Mouse (Mus musculus): Measurements from ENCODE around the gene Gm3285.

The Gm3285 gene

DNA sequence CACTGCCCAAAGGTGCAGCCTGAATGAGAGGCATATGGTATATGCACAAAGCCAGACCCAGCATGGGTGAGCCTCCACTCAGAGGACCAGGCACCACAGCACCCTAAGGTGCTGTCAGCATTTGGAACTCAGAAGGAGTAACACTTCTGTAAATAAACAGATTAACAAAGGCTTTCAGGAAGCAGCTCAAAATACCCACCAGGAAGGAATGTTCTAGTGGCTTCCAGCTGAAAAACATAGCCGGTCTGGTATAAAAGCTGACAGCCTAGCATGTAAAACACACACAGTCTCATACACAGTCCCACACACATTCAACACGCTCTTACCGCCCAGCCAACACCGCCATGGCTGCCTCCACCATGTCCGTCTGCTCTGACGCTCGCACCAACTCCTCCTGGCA lies at the start of gene Gm3285:
Gm3285 (plus strand) TSS at position 301 of the 400 bp plus-strand sequence.
- DNase-seq (ENCODE audit: low spot score), result no peak

- no peak for DNase-seq (ENCODE audit: low spot score)
Measured at GRCm38 (mm10) chr10:77814382-77814781, 47.4 kb upstream of the Gm3285 start, which contains the start of gene Gm2696. Gene Gm2696, plus strand, starts transcription at chr10:77814682.

DNA sequence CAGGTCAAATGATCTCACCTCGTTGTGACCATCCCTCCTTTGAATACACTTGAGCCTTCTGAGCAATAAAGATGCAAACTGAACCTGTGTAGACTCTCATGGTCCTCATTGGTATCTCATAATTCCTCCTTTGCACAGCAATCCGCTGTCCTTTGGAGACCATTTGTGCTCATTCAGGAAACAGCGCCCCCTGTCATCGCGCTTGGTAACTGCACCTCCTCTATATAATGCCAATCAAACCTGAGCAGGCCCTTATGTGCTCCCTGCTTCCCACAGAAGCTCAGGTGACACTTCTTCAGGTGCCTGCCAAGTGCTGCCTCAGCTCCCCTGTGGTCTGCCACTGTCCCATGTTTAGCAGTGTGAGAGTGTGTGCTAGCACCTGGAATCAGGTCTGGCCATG lies 46.3 kb upstream of the Gm3285 start:
- no peak for DNase-seq (ENCODE audit: low spot score)

DNA sequence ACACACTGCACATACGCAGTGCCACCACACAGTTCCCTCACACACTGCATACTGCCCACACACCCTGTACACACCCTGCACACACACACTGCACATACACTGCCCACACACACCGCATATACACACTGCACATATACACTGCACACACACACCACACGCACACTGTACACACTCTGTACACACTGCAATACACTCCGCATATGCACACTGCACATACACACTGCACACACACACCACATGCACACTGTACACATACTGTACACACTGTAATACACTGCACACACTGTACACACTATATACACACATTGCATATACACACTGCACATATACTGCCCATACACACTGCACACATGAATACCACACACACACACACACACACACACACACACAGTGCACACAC lies 43.3 kb upstream of the Gm3285 start:
- DNase-seq (ENCODE audit: low spot score), result no peak

- DNase-seq (ENCODE audit: low spot score), result no peak
Measured at GRCm38 (mm10) chr10:77819203-77819602, 42.6 kb upstream of the Gm3285 start.

GRCm38 (mm10) chr10:77826951-77827350 lies 34.8 kb upstream of the Gm3285 start, which contains the start of gene Krtap10-4:
Gene Krtap10-4, minus strand, starts transcription at chr10:77827095.
- no peak for DNase-seq (ENCODE audit: low spot score)

GRCm38 (mm10) chr10:77835647-77836046 lies 26.1 kb upstream of the Gm3285 start, which contains the start of gene Krtap10-10:
Gene Krtap10-10, plus strand, starts transcription at chr10:77835947.
- DNase-seq (ENCODE audit: low spot score), result no peak

DNA sequence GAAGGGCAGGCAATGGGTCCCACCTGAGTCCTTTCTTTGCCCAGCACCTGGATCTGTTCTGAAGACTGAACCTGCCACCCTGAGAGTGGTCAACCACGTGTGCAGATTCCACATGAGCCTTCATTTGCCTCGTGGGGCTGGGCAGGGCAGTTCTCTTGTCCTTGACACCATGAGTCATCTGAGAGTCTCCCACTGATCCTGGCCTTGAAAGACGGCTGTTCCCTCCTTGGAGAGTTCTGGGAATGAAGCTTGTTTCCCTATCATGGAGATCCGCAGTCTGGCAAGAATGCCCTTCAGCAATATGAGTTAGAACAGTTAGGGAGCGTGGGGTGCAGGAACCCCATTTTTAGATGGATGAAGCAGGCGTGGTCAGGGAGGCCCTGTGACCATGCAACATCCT lies 22.8 kb upstream of the Gm3285 start:
- no peak for DNase-seq (ENCODE audit: low spot score)

- DNase-seq (ENCODE audit: low spot score), result no peak
Measured at GRCm38 (mm10) chr10:77846503-77846902, 15.3 kb upstream of the Gm3285 start, which contains the start of gene Gm36176. Gene Gm36176, plus strand, starts transcription at chr10:77846803.

- DNase-seq (ENCODE audit: low spot score), result no peak
Measured at GRCm38 (mm10) chr10:77846961-77847360, 14.8 kb upstream of the Gm3285 start.

- DNase-seq (ENCODE audit: low spot score), result no peak
Measured at GRCm38 (mm10) chr10:77847538-77847937, 14.2 kb upstream of the Gm3285 start.

- DNase-seq (ENCODE audit: low spot score), result no peak
Measured at GRCm38 (mm10) chr10:77852559-77852958, 9.2 kb upstream of the Gm3285 start, which contains the start of gene Gm10318. Gene Gm10318, plus strand, starts transcription at chr10:77852859.

DNA sequence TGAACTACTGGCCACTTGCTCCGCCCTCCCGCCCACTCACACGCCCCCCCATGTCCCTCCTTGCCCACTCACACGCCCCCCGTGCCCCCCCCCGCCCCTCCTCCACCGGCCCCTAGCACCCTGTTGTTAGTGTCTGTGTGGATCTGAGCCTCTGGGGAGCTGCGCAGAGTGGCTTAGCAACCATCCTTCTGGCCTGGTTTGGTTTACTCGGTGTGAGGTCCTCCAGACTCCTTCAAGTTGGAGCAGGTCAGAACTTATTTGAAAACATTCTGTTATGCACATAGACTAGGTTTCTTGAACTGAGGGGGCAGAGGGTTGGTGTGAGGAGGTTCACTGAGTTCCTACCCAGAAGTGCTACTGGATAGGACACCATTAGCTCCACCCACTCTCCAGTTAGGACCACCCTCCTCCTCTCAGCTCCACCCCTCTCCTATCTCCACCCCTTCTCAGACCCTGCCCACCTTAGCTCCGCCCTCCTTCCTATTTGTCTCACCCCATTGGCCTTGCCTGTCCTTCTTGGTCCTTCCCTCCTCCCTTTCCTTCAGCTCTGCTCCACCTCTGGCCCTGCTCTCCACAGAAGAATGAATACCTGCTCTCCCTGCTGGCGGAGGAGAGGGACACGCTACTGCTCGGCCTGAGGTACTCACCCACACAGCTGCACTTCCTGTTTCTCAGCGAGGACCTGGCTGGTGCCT lies 2.4 kb downstream of the Gm3285 start:
- peak; percentile 24 for DNase-seq (ENCODE audit: low spot score)

- no peak for DNase-seq (ENCODE audit: low spot score)
Measured at GRCm38 (mm10) chr10:77864762-77865143, 3.0 kb downstream of the Gm3285 start.

GRCm38 (mm10) chr10:77867546-77867945 lies 5.8 kb downstream of the Gm3285 start:
- DNase-seq (ENCODE audit: low spot score), result no peak

GRCm38 (mm10) chr10:77869651-77870050 lies 7.9 kb downstream of the Gm3285 start:
- DNase-seq (ENCODE audit: low spot score), result no peak

GRCm38 (mm10) chr10:77878985-77879384 lies 17.2 kb downstream of the Gm3285 start:
- DNase-seq (ENCODE audit: low spot score), result peak; percentile 29

DNA sequence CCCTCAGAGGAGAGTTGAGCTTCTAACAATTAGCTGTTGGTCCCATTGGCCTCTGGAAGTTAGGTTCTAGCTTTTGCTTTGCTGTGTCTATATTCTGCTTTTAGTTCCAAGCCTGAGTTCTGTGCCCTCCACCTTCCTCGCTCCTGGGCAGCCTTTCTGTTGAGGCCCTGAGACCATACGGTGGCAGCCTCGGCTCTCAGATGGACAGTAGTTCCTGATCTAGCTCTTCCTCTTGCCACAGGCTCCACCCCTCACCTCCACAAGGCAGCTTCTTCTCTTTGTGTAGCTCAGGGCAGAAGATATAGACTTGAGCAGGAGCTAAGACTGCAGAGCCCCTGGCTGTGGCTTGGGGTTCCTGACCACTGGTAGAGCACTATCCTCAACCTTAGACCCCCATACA lies 18.5 kb downstream of the Gm3285 start:
- no peak for DNase-seq (ENCODE audit: low spot score)

- no peak for DNase-seq (ENCODE audit: low spot score)
Measured at GRCm38 (mm10) chr10:77882553-77882952, 20.8 kb downstream of the Gm3285 start.

DNA sequence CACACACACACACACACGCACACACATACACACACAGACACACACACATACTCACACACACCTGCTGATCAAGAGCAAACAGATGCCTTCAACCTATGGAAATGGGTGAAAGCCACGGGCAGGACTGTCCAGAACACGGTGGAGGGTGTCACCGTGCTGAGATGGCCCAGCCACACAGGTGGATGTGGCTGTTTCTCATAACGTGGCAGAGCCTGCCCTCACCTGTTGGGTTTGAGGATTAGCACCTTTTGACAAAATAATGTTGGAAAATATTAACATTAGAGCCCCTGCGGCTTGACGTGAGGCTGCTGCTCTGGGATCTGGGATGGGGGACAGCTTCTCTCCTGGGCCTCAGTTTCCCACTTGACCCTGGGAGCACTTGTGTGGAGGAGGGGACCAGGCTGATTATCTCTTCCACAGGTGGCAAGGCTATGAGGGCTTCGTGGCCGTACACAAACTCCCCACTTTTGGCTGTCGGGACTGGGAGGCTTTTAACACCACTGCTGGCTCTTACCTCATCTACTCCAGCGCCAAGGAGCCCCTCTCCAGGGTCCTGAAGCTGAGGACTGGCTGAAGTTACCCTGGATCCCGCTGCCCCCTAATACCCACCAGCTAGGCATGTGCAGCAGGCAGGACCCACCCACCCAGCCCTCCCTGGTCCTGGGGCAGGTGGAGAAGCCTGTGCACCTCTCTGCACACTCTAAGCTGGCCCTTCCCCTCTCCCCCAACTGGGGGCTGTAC lies 24.4 kb downstream of the Gm3285 start:
- no peak for DNase-seq (ENCODE audit: low spot score)

- no peak for DNase-seq (ENCODE audit: low spot score)
Measured at GRCm38 (mm10) chr10:77890987-77891565, 29.3 kb downstream of the Gm3285 start.

DNA sequence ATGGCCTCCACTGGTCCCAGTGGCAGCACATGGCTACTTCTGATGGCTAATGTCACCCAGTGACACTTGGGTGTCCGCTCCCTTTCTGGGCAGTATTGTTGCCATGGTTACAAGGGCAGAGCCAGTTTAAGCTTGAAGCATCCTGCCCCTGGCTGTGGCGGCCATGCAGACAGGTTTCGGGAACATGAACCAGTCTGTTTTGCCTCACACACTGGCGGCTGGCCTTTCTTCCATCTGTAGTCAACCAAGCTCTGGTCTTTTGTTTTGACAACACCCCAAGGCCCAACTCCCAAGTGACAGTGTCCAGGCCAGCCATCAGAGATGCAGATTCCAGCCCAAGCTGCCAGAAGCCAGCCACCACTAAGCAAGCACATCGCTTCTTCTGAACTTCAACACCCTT lies 33.8 kb downstream of the Gm3285 start:
- no peak for DNase-seq (ENCODE audit: low spot score)

DNA sequence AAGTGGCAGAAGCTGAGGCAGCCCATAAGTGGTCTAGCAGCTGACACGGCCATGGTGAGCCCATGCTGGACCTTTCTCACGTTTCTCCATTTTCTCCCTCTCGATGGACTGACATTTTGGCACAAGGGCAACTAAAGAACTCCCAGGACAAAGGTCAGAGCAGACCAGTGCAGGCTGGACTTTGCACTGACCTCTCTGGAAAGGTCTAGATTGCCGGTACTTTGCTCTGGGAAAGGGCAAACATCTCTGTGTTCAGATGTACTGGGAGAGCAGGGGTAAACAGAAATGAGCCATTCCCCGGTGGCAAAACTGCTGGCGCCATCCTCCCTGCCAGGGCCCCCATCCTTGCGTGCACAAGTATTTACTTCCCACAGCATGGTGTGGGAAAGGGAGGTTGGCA lies 38.4 kb downstream of the Gm3285 start:
- DNase-seq (ENCODE audit: low spot score), result no peak

All from ovary, postnatal 14 days (tissue).